Mouse (Mus musculus) liver, adult (tissue): Measurements from ENCODE around the gene Ext2.

Experiments used
- GATA4 ChIP-seq: IDR thresholded peaks from 2 replicates; pipeline ENCODE4 v1.6.1; 2014; ENCODE audit warnings: mild to moderate bottlenecking, low read length; ENCODE audit not compliant: insufficient replicate concordance

The Ext2 gene

GRCm38 (mm10) chr2:93769875-93770274 is 52.5 kb downstream of the Ext2 start:
- no peak for TF ChIP-seq GATA4

- no peak for TF ChIP-seq GATA4
These were observed 56.6 kb downstream of the Ext2 start for GRCm38 (mm10) chr2:93765721-93766120.

DNA sequence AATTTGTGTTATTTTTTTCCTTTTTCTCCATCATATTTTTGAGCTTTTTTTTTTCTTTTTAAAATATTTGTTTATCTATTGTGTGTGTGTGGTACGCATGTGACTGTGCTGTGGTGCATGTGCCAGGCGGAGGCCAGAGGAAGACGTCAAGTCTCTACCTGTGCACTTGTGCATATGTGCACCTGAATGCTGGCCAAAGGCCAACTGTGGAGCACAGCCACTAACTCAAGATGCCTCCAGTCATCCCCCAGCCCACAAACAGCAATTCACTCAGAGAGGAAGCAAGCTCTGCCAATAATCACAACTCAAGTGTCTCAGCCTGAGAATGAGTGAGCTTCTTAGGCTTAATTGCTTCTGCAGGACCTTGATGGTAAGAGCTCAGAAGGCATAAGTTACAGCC is 58.2 kb downstream of the Ext2 start:
- TF ChIP-seq GATA4 = no peak

DNA sequence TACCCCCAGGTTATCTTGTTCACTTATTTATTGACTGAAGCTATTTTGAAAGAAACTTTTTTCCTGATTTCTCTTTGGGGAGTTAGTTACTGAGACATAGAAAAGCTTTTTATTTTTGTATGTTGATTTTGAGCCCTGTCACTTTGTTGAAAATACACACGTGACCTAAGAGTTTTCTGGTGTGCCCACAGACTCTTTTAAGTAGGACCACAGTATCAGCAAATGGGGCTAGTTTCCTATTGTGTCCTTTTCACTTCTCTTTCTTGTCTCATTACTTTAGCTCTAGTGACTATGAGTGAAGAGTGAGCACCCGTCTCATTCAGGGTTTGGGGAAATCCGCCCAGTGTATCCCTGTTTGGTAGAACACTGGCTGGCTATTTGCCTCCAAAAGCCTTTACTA is 62.0 kb downstream of the Ext2 start:
- no peak for TF ChIP-seq GATA4

DNA sequence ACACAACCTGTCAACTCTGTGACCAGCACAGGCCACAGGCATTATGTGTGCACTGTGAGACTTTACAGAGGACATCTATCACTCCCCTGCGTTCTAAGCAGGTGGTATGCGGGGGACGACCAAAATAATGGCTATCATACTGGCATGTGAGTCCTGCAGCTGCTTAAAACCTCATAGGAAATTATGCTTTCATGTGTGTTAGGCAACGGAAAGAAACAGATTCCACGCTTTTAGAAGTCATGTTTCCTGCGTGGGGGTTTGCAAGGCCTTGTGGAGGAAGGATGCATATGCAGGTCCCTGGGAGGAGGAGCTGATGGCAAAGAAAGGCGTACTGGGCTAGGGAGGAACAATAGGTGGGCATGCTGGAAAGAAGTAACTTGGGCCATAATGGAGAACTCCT is 63.2 kb downstream of the Ext2 start:
- TF ChIP-seq GATA4 = no peak

- TF ChIP-seq GATA4 = no peak
These were observed 64.1 kb downstream of the Ext2 start for GRCm38 (mm10) chr2:93758298-93758697.

GRCm38 (mm10) chr2:93754366-93754765 is 68.0 kb downstream of the Ext2 start:
- TF ChIP-seq GATA4 = no peak

DNA sequence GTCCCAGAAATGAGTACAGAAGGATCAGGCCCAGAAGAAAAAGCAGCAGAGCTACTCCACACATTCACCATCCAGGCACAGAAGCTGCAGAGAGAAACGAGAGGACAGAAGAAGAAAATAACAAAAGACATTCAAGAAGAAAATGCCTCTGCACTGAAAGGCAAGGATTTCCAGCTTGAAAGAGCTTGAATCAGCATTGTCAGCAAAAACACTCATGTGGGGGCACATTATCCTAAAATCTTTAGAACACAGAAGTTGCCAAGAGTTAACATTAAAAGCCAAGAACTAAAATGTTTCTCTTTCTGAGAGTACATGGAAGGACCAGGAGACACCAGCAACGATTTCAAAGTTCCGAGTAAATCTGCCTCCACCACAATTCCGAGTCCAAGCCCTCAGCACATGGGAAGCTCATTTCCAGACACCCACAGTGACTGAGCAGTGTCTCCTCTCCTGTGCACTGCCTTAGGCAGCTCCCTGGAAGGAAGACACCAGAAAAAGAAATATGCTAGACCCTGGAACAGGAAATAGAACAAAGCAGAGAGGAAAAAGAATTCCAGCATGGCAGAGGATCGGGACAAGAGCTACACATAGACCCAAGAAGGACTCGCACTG is 69.1 kb downstream of the Ext2 start:
- no peak for TF ChIP-seq GATA4

GRCm38 (mm10) chr2:93749709-93750108 is 72.7 kb downstream of the Ext2 start:
- no peak for TF ChIP-seq GATA4

- no peak for TF ChIP-seq GATA4
These were observed 74.7 kb downstream of the Ext2 start for GRCm38 (mm10) chr2:93747538-93748126.

GRCm38 (mm10) chr2:93746620-93747019 is 75.7 kb downstream of the Ext2 start:
- TF ChIP-seq GATA4 = no peak

GRCm38 (mm10) chr2:93746162-93746561 is 76.2 kb downstream of the Ext2 start:
- peak; percentile 11; the same call in 1 of the 2 replicates for TF ChIP-seq GATA4

GRCm38 (mm10) chr2:93745741-93746140 is 76.6 kb downstream of the Ext2 start:
- no peak for TF ChIP-seq GATA4

DNA sequence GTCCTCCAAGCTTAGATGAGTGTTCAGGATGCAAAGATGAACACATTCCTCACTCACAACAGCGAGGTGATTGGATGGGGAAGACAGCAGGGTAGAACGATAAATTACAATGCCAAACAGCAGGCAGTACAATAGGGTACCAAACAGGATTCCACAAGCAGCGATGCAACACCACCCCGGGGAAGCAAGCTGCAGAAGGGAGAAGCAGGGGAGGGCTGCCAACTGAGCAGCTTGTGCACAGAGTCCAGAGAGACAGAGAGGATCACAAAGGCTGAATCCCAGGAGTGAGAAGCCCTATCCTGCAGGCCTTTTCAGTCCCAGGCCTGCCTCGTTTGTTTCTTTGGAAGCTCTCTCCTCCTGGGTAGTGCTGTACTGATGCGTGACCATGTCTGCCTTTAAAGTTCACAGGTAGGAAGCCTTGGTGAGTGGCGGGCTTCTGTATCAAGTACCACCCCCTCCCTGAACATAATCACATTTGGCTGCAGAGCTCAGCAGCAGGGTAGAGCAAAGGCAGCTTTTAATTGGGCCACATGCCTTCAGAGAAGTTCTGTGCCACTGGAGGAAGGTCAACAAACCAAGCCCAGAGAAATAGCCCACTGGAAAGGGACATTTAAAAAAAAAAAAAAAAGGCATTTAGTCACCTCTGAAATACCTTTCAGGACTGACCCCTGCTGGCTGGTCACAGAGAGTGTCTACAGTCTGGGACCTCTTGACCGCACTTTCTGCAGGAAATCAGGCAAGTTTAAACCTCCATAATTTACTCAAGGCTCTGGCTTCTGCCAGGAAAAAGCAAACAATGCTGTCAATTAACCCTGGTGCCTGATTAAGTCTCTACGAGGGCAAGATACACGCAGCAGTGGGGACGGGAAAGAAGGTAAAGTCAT is 77.8 kb downstream of the Ext2 start:
- TF ChIP-seq GATA4 = no peak

GRCm38 (mm10) chr2:93741700-93742099 is 80.7 kb downstream of the Ext2 start:
- TF ChIP-seq GATA4 = no peak

DNA sequence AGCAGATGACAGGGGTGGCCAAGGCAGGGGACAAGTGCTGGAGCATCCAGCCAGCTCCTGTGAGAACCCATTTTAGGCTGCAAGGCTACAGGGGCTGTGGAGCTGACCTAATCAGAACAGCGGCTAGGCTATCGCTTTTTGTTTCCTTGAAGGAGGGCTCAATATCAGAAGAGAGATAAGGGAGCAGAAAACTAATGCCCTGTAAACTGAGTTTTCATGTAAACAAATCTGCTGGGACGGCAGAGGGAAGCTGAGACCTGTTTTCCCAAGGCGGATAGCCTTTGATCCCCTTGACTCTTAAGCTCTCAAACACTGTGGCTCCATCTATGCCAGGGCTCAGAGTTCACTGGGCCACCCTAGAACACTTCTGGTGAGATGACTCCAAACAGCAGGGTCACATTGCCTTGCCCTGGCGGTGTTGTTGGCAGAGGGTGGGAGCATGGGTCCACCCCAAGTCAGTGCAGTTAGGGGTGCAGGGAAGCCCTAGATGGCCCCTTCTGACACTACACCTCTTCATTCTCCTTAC is 83.3 kb downstream of the Ext2 start:
- 0 out of 2 replicates have a peak, but pooled peaks have one; percentile 58 for TF ChIP-seq GATA4

GRCm38 (mm10) chr2:93737146-93737545 is 85.2 kb downstream of the Ext2 start:
- no peak for TF ChIP-seq GATA4

GRCm38 (mm10) chr2:93732658-93733057 is 89.7 kb downstream of the Ext2 start:
- no peak for TF ChIP-seq GATA4
